Mouse (Mus musculus) monocyte, adult 5-6 weeks (primary cell): ENCODE data around the gene Dnmt3a. TPM values are rescaled to one million over a fixed set of nuclear protein-coding genes. Genes with fewer than 3 reads are reported as not detected.

ENCODE experiments used
- ATAC-seq: fragments of 153-309, 156-312 bp; replicated peaks from 2 replicates; pipeline ENCODE4 v1.8.0; 2017; ENCODE audit warnings: mild to moderate bottlenecking; ENCODE audit not compliant: low TSS enrichment, insufficient number of reproducible peaks, severe bottlenecking, poor library complexity, low FRiP score
- total RNA-seq: library from RNA; stranded (forward); fragments of 200-1000, 200-491, 200-594 nt; gene quantifications from 3 replicates; pipeline ENCODE4 v1.2.3, GENCODE M21; 2017

Gene Dnmt3a
- total RNA-seq, 1 experiment from 2014 or later: 18.2 TPM

GRCm38 (mm10) chr12:3865594-3865993 lies 59.8 kb downstream of the Dnmt3a start:
- no peak for ATAC-seq

- no peak for ATAC-seq
Observed at GRCm38 (mm10) chr12:3866654-3867370, 61.0 kb downstream of the Dnmt3a start.

GRCm38 (mm10) chr12:3868115-3868514 lies 62.3 kb downstream of the Dnmt3a start:
- ATAC-seq: no peak

DNA sequence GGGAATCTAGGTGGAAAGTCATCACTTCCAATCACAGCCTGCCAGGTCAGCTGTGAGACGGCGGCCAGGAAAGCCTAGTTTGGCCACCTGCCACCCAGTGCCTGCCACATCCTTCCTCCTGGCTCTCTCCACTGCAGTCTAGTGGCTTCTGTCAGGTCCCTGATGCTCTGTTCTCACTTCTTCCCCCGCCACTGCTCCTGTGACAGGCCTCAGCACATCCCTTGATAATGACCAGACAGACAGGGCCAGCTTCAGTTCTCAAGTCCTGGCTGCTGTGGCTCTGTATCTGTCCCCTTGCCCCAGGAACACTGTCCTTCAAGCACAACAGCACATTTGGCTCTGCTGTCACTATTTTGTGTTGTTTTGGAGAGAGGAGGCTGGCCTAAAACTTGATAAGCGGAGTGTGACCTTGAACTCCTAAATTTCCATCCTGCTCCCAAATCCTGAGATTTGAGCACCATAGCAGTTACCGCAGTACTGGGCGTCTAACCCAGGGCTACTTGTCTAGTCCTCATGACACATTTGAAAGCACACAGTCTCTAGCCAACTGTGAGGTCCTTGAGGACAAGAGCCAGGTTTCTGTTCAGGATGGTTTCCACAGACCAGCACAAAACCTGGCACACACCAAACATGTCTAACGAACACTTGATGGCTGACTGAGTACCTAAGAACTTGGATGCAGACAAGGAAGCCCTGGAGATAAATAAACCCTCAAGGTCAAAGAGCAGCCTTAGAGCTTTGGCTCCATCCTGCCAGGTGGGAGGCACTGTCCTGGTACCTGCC lies 63.1 kb downstream of the Dnmt3a start:
- ATAC-seq: no peak; the same call in 1 of the 2 replicates

GRCm38 (mm10) chr12:3870024-3870423 lies 64.2 kb downstream of the Dnmt3a start:
- no peak for ATAC-seq

DNA sequence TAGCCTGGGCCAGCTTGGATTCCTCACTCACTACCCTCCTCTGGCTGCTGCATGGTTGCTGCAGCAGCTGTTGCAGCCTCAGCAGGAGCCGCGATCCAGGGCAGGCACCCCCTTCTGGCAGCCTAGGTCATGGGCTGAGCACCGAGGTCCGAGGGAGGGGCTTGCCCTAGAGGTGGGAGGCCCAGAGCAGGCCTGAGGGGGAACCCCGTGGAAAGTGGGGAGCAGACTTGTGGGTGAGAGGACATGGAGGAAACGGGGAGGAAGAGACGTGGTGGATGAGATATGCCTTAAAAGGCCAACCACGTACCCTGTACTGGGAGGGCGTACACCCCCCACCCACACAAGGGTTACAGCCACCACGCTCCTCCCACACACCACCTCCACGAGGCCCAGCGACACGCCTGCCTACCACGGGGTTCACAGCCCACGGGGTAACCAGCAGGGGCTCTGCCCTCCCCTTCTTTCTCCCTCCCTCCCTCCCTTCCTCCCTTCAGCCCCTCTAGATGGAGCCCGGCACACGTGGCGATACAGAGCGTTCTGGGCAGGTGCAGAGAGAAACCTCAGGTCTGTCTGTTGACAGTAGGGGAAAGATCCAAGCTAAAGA lies 65.2 kb downstream of the Dnmt3a start:
- peak; percentile 42; the same call in 1 of the 2 replicates for ATAC-seq

DNA sequence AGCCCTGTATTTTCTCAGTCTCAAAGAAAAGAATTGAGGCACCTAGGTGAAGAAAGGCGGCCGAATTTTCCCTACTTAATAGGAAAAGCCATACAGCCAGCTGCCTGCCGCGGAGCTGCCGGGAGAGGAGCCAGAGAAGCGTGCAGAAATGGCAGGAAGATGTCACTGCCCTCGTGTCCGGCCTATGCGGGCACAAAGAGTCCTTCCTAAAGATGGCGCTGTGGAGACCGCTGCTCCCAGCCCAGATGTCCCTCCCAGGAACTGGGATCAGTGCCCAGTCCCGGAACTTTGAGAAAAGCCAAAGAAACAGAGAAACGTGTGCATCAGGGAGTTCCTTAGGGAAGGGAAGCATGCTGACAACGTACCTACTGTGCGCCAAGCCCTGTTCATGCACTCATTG lies 65.8 kb downstream of the Dnmt3a start:
- no peak for ATAC-seq

DNA sequence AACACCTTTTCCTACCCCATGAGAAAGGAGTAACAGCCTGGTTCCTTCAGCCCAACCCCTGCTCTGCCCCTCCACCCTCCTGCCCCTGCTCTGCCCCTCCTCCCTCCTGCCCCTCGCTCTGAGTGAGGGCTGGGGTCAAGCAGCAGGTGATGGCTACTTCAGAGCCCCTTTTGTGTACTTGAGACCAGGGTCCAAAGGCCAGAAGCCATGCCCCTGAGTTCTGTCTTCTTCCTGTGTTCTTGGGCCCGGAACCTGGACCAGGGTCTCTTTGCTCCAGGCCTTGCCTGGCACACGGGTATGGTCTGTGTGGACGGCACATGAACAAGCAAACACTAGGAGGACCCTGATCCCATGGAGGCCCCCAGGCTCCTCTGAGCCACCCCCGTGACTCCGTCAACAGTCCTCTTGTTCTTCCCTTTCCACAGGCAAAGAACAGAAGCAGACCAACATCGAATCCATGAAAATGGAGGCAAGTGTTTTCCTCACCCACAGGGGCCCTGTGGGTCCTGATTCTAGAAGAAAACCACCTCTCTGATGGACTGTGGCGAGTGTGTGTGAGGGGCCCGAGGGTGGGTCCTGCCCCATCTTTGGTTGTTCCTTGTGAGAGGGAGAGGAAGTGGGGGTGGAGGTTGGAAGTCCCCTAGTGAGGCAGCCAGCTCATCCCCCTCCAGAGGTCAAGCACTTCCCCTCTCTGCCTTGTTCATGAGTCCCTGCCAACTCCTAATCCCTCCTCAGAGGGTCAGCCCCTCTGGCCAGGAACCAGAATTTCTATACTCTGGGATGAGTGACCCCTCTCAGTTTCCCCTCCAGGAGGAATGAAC lies 66.8 kb downstream of the Dnmt3a start:
- peak; percentile 62 for ATAC-seq

DNA sequence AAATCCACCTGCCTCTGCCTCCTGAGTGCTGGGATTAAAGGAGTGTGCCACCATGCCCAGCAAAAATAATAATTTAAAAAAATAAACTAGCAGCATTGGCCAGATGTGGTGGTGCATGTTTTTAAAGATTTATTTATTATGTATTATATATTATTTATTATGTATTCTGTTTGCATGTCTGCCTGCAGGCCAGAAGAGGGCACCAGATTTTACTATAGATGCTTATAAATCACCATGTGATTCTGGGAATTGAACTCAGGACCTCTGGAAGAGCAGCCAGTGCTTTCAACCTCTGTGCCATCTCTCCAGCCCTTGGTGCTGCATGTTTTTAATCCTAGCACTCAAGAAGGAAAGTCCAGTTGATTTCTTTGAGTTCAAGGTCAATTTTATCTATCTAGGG lies 69.7 kb downstream of the Dnmt3a start:
- ATAC-seq: no peak

- ATAC-seq: no peak
Observed at GRCm38 (mm10) chr12:3877376-3877775, 71.6 kb downstream of the Dnmt3a start.

DNA sequence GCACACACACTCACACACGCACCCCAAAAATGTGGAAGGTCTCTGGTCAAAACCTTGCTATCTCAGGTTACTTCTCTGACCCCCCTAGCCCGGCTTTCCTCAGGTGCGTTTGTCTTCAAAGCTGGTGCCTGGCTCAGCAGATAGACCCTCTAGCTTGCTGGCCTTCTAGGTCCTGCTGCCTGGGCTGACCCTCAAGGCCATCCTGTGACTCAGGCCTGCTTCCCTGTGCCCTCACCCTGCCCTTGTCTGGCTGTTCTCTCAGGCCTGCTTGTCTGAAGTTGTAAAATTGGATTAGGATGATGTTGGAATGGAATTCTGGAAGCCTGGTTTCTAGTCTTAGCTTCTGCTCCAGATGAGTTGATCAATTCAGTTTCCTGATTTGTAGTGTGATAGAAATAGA lies 75.7 kb downstream of the Dnmt3a start:
- ATAC-seq: no peak

GRCm38 (mm10) chr12:3884892-3885493 lies 79.2 kb downstream of the Dnmt3a start:
- no peak for ATAC-seq

DNA sequence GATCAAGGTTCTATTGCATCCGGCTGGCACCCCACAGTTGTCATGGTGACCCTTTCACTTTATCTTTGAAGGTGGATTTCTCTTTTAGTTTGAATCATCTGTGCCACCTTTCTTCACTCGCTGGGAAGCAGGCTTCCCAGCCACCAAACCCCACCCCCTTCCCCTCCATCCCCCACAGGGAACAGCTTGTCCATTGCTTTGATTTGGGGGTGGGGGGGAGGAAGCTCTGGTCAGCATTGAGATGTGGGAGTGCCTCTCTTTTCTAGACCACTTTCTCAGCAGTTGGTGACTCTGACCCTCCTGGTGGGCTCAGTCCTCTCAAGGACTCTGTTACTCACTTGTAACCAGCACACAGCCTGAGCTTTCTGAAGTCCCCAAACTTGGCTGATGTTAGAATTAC lies 80.8 kb downstream of the Dnmt3a start:
- ATAC-seq: no peak

GRCm38 (mm10) chr12:3887515-3888325 lies 81.9 kb downstream of the Dnmt3a start:
- no peak for ATAC-seq

GRCm38 (mm10) chr12:3889875-3890635 lies 84.2 kb downstream of the Dnmt3a start:
- no peak for ATAC-seq

DNA sequence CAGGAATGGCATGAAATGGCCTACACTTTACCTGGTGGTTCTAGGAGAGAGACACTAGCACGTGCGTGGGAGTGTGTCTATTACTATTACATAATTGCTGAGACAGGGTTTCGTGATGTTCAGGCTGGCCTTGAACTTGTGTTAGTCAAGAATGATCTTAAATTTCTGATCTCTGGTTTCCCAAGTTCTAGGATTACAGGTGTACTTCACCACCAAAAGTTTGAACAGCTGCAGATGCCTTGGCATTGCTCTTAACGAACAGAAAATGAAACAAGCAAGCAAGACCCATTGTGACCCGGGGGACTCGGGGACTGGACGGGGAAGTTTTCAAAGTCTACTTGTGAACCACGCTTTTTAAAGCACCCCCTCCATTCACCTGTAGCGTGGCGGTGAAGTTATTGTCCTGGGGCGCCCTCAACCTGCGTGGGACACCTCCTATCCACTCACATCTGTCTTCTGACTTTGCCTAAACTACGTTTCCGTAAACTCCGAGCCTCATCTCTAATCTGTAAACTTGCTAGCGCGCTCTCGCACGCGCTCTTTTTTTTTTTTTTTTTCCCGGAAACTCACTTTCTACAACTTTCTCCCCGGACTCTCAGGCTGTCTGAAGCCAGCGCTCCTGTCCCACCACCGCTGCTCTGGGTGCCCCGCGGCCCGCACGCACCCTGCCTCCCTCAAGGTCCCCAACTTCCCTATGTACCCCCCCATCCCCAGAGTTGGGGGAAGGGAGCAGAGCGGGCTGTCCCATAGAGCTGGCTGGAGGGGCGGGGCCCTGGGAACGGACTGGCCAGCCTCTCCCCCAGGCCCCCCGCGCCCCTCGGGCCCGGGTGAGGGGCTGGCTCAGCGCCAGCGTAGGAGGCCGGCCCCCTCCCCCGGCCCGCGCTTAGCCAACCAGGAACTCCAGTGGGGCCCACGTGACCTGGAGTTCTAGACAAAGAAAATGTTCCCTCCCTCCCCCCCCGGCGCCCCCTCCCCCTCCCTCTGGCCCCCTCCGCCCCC lies 85.2 kb downstream of the Dnmt3a start:
- ATAC-seq: no peak
